Mouse (Mus musculus) T-helper 17 cell (primary cell): ENCODE measurements around the gene Ugt1a2.

Source experiments
- in situ Hi-C, 2 experiments: fragments of 300-600 bp; cut with MboI, MseI; formaldehyde crosslinking; loops; 1 replicate in 1 of 2; 2 replicates in 1 of 2; pipeline ENCODE4 v1.15.1; 2025; ENCODE audit warnings: high pct_unique_total_duplicates in 2 of 2

The Ugt1a2 gene

GRCm38 (mm10) chr1:88200456-88200855, at the start of gene Ugt1a2:
Gene Ugt1a2 (plus strand): TSS chr1:88200601.
- in situ Hi-C loops, result loop anchor here (5.0 to 10.0 kb wide), 3 partner anchors 117 to 706 kb away; no protein-coding TSS in a partner anchor

- in situ Hi-C loops, result loop anchor here (5.0 to 25.0 kb wide), 3 partner anchors 114 to 1004 kb away; partner anchors contain the start of genes Hjurp (in 1 of the 2) and Trpm8 (in 1 of the 2)
Measured at GRCm38 (mm10) chr1:88158430-88158829, 42.0 kb upstream of the Ugt1a2 start.

GRCm38 (mm10) chr1:88165711-88166110, 34.7 kb upstream of the Ugt1a2 start, which contains the start of gene Ugt1a5:
Gene Ugt1a5 (plus strand): TSS chr1:88166012.
- in situ Hi-C loops, result loop anchor here in 1 of 2 experiments (25.0 kb wide), 1 partner anchor 997 kb away; no protein-coding TSS in a partner anchor

GRCm38 (mm10) chr1:88172190-88172589, 28.2 kb upstream of the Ugt1a2 start:
- in situ Hi-C loops, result loop anchor here in 1 of 2 experiments (25.0 kb wide), 1 partner anchor 990 kb away; no protein-coding TSS in a partner anchor

- in situ Hi-C loops, result loop anchor here (25.0 kb wide), 8 partner anchors 433 to 1942 kb away; partner anchors contain the start of gene Arl4c (in 1 of the 2)
Measured at GRCm38 (mm10) chr1:88179657-88180056, 20.7 kb upstream of the Ugt1a2 start.

GRCm38 (mm10) chr1:88186325-88186935, 14.0 kb upstream of the Ugt1a2 start:
- in situ Hi-C loops, result loop anchor here (25.0 kb wide), 8 partner anchors 426 to 1949 kb away; partner anchors contain the start of gene Arl4c (in 1 of the 2)

- in situ Hi-C loops, result loop anchor here (5.0 to 25.0 kb wide), 9 partner anchors 130 to 1955 kb away; partner anchors contain the start of gene Arl4c (in 1 of the 2)
Measured at GRCm38 (mm10) chr1:88192136-88192535, 8.3 kb upstream of the Ugt1a2 start.

- in situ Hi-C loops, result loop anchor here (25.0 kb wide), 8 partner anchors 417 to 1958 kb away; partner anchors contain the start of gene Arl4c (in 1 of the 2)
Measured at GRCm38 (mm10) chr1:88195687-88196086, 4.7 kb upstream of the Ugt1a2 start.

GRCm38 (mm10) chr1:88197443-88197842, 3.0 kb upstream of the Ugt1a2 start:
- in situ Hi-C loops, result loop anchor here (25.0 kb wide), 8 partner anchors 415 to 1960 kb away; partner anchors contain the start of gene Arl4c (in 1 of the 2)

- in situ Hi-C loops, result loop anchor here (5.0 to 25.0 kb wide), 11 partner anchors 117 to 1963 kb away; partner anchors contain the start of gene Arl4c (in 1 of the 2)
Measured at GRCm38 (mm10) chr1:88199996-88200395, 405 bp upstream of the Ugt1a2 start.

GRCm38 (mm10) chr1:88205294-88205922, 5.0 kb downstream of the Ugt1a2 start, which contains the start of gene Dnajb3:
Gene Dnajb3 (minus strand): TSS chr1:88205782.
- in situ Hi-C loops, result loop anchor here (10.0 kb wide), 2 partner anchors 139 to 711 kb away; no protein-coding TSS in a partner anchor

- in situ Hi-C loops, result loop anchor here (10.0 kb wide), 2 partner anchors 138 to 712 kb away; no protein-coding TSS in a partner anchor
Measured at GRCm38 (mm10) chr1:88206843-88207479, 6.6 kb downstream of the Ugt1a2 start.

- in situ Hi-C loops, result no loop called here
Measured at GRCm38 (mm10) chr1:88211812-88212211, 11.4 kb downstream of the Ugt1a2 start, which contains the start of gene Ugt1a1. Gene Ugt1a1 (plus strand): TSS chr1:88211959.

- in situ Hi-C loops, result no loop called here
Measured at GRCm38 (mm10) chr1:88212341-88213045, 12.1 kb downstream of the Ugt1a2 start.

GRCm38 (mm10) chr1:88213061-88213460, 12.7 kb downstream of the Ugt1a2 start:
- in situ Hi-C loops, result no loop called here

- in situ Hi-C loops, result no loop called here
Measured at GRCm38 (mm10) chr1:88213766-88214461, 13.5 kb downstream of the Ugt1a2 start.

GRCm38 (mm10) chr1:88214462-88214952, 14.1 kb downstream of the Ugt1a2 start:
- in situ Hi-C loops, result no loop called here

GRCm38 (mm10) chr1:88215466-88216380, 15.3 kb downstream of the Ugt1a2 start:
- in situ Hi-C loops, result no loop called here

GRCm38 (mm10) chr1:88216551-88216950, 16.1 kb downstream of the Ugt1a2 start:
- in situ Hi-C loops, result no loop called here
